Mouse (Mus musculus) liver, embryonic 11.5 days (tissue): ENCODE data around the gene Eml1. TPM values are rescaled to one million over a fixed set of nuclear protein-coding genes. Genes with fewer than 3 reads are reported as not detected.

Experiments used
- ATAC-seq: fragments of 200-750 bp; cut with Nextera tagmentation; replicated peaks from 2 replicates; pipeline ENCODE4 v1.8.0; 2017; ENCODE audit warnings: moderate number of reproducible peaks, mild to moderate bottlenecking, moderate TSS enrichment, moderate library complexity; ENCODE audit not compliant: low FRiP score
- DNase-seq: peaks from one replicate; pipeline ENCODE4 v3.0.0-alpha.2; 2017; ENCODE audit warnings: low spot score
- H3K27ac ChIP-seq: fragments of 300-500 bp; sonication (generic); 2 replicates; pipeline ENCODE4 v1.5.1; 2014; ENCODE audit warnings: mild to moderate bottlenecking, low read depth, low read length, control low read depth
- H3K27me3 ChIP-seq: fragments of 300-500 bp; sonication (generic); replicated peaks from 2 replicates; pipeline ENCODE4 v1.6.1; 2014; ENCODE audit warnings: low read length, mixed read lengths; ENCODE audit not compliant: control insufficient read depth, insufficient read depth
- H3K36me3 ChIP-seq: fragments of 300-500 bp; sonication (generic); 2 replicates; pipeline ENCODE4 v1.6.1; 2014; ENCODE audit warnings: mild to moderate bottlenecking, low read length, moderate library complexity, mixed read lengths; ENCODE audit not compliant: control insufficient read depth, insufficient read depth
- H3K4me1 ChIP-seq: fragments of 300-500 bp; sonication (generic); replicated peaks from 2 replicates; pipeline ENCODE4 v1.6.1; 2014; ENCODE audit warnings: low read length, mixed read lengths; ENCODE audit not compliant: control insufficient read depth, insufficient read depth
- H3K4me2 ChIP-seq: fragments of 300-500 bp; sonication (generic); 2 replicates; pipeline ENCODE4 v1.6.1; 2014; ENCODE audit warnings: mild to moderate bottlenecking, control low read depth, moderate library complexity
- H3K4me3 ChIP-seq: fragments of 300-500 bp; sonication (generic); 2 replicates; pipeline ENCODE4 v1.5.1; 2014; ENCODE audit warnings: low read depth, low read length, control low read depth
- H3K9ac ChIP-seq: fragments of 300-500 bp; sonication (generic); 2 replicates; pipeline ENCODE4 v1.6.1; 2014; ENCODE audit warnings: low read depth, low read length, control low read depth
- H3K9me3 ChIP-seq: fragments of 300-500 bp; sonication (generic); 2 replicates; pipeline ENCODE4 v1.6.1; 2016; ENCODE audit warnings: low read length, inconsistent platforms, mixed read lengths; ENCODE audit not compliant: control insufficient read depth
- WGBS: fragments of 180-500 bp; shearing (Covaris S2); extraction: QIAGEN DNeasy Blood & Tissue Kit; methylation state at CpG from one replicate; pipeline ENCODE4 v1.1.7; 2014; 5-methylcytosine and 5-hydroxymethylcytosine counted together
- polyA plus RNA-seq: library from polyadenylated mRNA; unstranded; fragments of >200 nt; fragmentation: Nextera tagmentation; extraction: Ambion mirVana; gene quantifications from 2 replicates; pipeline ENCODE4 v1.2.1, GENCODE M21; 2014

Gene Eml1
- polyA plus RNA-seq, 1 experiment from 2014 or later: 14.8 TPM

GRCm38 (mm10) chr12:108551731-108552130 lies 181.0 kb downstream of the Eml1 start:
- Histone ChIP-seq H3K27ac (no peak overlapping the region), H3K4me2 (no peak overlapping the region), H3K27me3 (peaks cover 10% of the 10 kb centered on the region), H3K4me3 (no peak overlapping the region), H3K4me1 (peaks cover 4% of the 10 kb centered on the region; the same call in 1 of the 2 replicates), H3K36me3 (no peaks in the 10 kb centered on the region), H3K9ac (no peak overlapping the region), H3K9me3 (no peaks in the 10 kb centered on the region)
- ATAC-seq: no peak
- WGBS: 76% methylated on average over 7 of the region's 7 CpGs
- no peak for DNase-seq

GRCm38 (mm10) chr12:108553079-108553478 lies 182.3 kb downstream of the Eml1 start:
- H3K4me2 ChIP-seq: no peak overlapping the region
- no peak overlapping the region for H3K9ac ChIP-seq

GRCm38 (mm10) chr12:108554120-108554841 lies 183.5 kb downstream of the Eml1 start, which contains the start of gene Evl:
TSS of gene Evl (plus strand) at chr12:108554720.
- H3K27ac ChIP-seq: no peak within 1 kb of the TSS; the same call in 1 of the 2 replicates
- WGBS: 4% methylated on average over 49 of the region's 50 CpGs
- ATAC-seq: peak; percentile 90

More at GRCm38 (mm10) chr12:108553079-108553478, 182.3 kb downstream of the Eml1 start:
- ATAC-seq: no peak
- H3K9me3 ChIP-seq: no peaks in the 10 kb centered on the region
- no peak for DNase-seq
- WGBS: 36% methylated on average over 6 of the region's 6 CpGs
- H3K27ac ChIP-seq: no peak overlapping the region
- no peaks in the 10 kb centered on the region for H3K36me3 ChIP-seq
- H3K4me3 ChIP-seq: no peak overlapping the region
- H3K4me1 ChIP-seq: peaks cover 7% of the 10 kb centered on the region; the same call in 1 of the 2 replicates
- H3K27me3 ChIP-seq: peaks cover 10% of the 10 kb centered on the region

GRCm38 (mm10) chr12:108554861-108555556 lies 184.3 kb downstream of the Eml1 start:
- ATAC-seq (peak; percentile 69), DNase-seq (peak; percentile 63)
- H3K27me3 ChIP-seq: peaks cover 10% of the 10 kb centered on the region
- 0% methylated on average over 79 of the region's 100 CpGs for WGBS
- no peaks in the 10 kb centered on the region for H3K9me3 ChIP-seq
- H3K36me3 ChIP-seq: no peaks in the 10 kb centered on the region
- peak overlapping the region; percentile 88 for H3K4me2 ChIP-seq
- peaks cover 7% of the 10 kb centered on the region; the same call in 1 of the 2 replicates for H3K4me1 ChIP-seq
- peak overlapping the region; percentile 86 for H3K4me3 ChIP-seq
- H3K27ac ChIP-seq: no peak overlapping the region; the same call in 1 of the 2 replicates
- H3K9ac ChIP-seq: peak overlapping the region; percentile 83

More at GRCm38 (mm10) chr12:108554120-108554841, 183.5 kb downstream of the Eml1 start, which contains the start of gene Evl:
- H3K36me3 ChIP-seq: no peaks in the 10 kb centered on the region
- peak; percentile 93 for DNase-seq
- H3K4me3 ChIP-seq: peak within 1 kb of the TSS; percentile 86
- peak within 1 kb of the TSS; percentile 88 for H3K4me2 ChIP-seq
- H3K27me3 ChIP-seq: peaks cover 10% of the 10 kb centered on the region
- H3K9me3 ChIP-seq: no peaks in the 10 kb centered on the region
- H3K4me1 ChIP-seq: peaks cover 7% of the 10 kb centered on the region; the same call in 1 of the 2 replicates
- peak within 1 kb of the TSS; percentile 83 for H3K9ac ChIP-seq

GRCm38 (mm10) chr12:108558194-108558593 lies 187.4 kb downstream of the Eml1 start:
- no peak overlapping the region for H3K4me3 ChIP-seq
- ATAC-seq (no peak), DNase-seq (no peak)
- no peak overlapping the region for H3K4me2 ChIP-seq
- no peaks in the 10 kb centered on the region for H3K9me3 ChIP-seq
- peaks cover 7% of the 10 kb centered on the region; the same call in 1 of the 2 replicates for H3K4me1 ChIP-seq
- no peak overlapping the region for H3K9ac ChIP-seq
- peaks cover 5% of the 10 kb centered on the region; the same call in 1 of the 2 replicates for H3K27me3 ChIP-seq
- no peaks in the 10 kb centered on the region for H3K36me3 ChIP-seq
- no peak overlapping the region for H3K27ac ChIP-seq

- WGBS: 76% methylated on average over 3 of the region's 3 CpGs
- no peaks in the 10 kb centered on the region for H3K9me3 ChIP-seq
- H3K36me3 ChIP-seq: no peaks in the 10 kb centered on the region
- no peaks in the 10 kb centered on the region for H3K4me1 ChIP-seq
- no peak overlapping the region for H3K4me3 ChIP-seq
- H3K9ac ChIP-seq: no peak overlapping the region
- no peak for ATAC-seq
- H3K4me2 ChIP-seq: no peak overlapping the region
- no peaks in the 10 kb centered on the region for H3K27me3 ChIP-seq
- no peak overlapping the region for H3K27ac ChIP-seq
- DNase-seq: no peak
Measured at GRCm38 (mm10) chr12:108563238-108563637, 192.5 kb downstream of the Eml1 start.

- no peak for ATAC-seq
- Histone ChIP-seq H3K9me3 (no peaks in the 10 kb centered on the region), H3K9ac (no peak overlapping the region), H3K4me2 (no peak overlapping the region), H3K36me3 (no peaks in the 10 kb centered on the region), H3K27ac (no peak overlapping the region), H3K4me1 (no peaks in the 10 kb centered on the region), H3K4me3 (no peak overlapping the region), H3K27me3 (no peaks in the 10 kb centered on the region)
- 85% methylated on average over 12 of the region's 12 CpGs for WGBS
- DNase-seq: no peak
Measured at GRCm38 (mm10) chr12:108564910-108565506, 194.3 kb downstream of the Eml1 start.

- DNase-seq: no peak
- WGBS: 75% methylated on average over 7 of the region's 7 CpGs
- Histone ChIP-seq H3K4me1 (no peaks in the 10 kb centered on the region), H3K4me2 (no peak overlapping the region), H3K9me3 (no peaks in the 10 kb centered on the region), H3K27me3 (no peaks in the 10 kb centered on the region), H3K4me3 (no peak overlapping the region), H3K27ac (no peak overlapping the region), H3K9ac (no peak overlapping the region), H3K36me3 (no peaks in the 10 kb centered on the region)
- no peak for ATAC-seq
Measured at GRCm38 (mm10) chr12:108579156-108579871, 208.6 kb downstream of the Eml1 start.
